Mouse (Mus musculus): ENCODE measurements around the gene Dnm3.

Dnm3 gene

GRCm38 (mm10) chr1:162477246-162478209 is at the start of gene Dnm3:
Gene Dnm3, minus strand, starts transcription at chr1:162478034.
- DNase-seq (ENCODE audit: low spot score in 2 of 2) = peak; percentile 66 to 84

GRCm38 (mm10) chr1:162515116-162515515 is 37.3 kb upstream of the Dnm3 start:
- no peak for DNase-seq (ENCODE audit: low spot score in 2 of 2)

DNA sequence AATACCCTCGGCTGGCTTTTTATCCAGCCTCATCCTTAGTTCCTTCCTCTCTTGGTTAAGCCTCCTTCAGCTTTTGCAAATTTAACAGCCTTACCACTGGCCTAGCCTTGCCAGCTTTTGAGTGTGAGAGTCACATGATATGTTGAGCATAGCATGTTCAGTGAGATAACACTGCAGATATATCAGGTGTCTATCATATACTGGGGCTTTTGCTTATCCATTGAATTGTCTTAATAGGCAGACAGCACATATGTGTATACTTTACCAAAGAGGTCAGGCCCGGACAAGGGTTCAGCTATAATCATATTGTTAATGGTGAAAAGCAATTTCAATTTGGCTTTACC is 32.2 kb upstream of the Dnm3 start:
- DNase-seq (ENCODE audit: low spot score in 2 of 2) = no peak

DNA sequence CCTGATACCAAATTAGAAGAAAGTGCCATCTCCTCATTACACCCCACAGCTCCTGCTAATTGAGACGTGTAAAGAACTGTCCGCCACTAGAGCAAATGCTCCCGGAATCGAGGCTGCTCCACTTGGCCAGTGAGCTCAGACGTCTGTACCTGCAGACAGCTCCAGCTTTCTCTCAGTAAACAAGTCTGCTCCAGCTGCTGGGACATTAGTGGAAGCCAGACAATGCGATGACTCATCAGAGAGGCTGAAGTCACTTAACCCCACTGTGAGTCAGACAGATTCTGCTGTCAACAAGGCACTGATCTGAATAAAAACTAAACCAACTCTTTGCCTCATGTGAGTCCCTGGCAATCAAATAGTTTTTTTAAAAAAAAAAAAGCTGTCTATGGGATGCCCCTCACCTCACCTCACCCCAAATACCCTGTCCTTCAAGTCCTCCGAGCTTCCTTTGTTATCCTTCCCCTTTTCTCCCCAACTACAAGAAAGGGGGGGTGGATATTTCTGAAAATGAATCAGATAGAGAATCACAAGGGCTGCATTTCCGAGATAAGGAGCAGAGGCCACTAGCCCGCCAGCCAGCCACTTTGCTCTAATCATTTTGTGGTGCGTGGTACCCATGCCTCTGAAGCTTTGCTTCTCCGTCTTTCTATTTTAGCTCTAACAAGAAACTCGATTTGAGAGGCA is 31.6 kb upstream of the Dnm3 start:
- DNase-seq (ENCODE audit: low spot score in 2 of 2) = no peak

DNA sequence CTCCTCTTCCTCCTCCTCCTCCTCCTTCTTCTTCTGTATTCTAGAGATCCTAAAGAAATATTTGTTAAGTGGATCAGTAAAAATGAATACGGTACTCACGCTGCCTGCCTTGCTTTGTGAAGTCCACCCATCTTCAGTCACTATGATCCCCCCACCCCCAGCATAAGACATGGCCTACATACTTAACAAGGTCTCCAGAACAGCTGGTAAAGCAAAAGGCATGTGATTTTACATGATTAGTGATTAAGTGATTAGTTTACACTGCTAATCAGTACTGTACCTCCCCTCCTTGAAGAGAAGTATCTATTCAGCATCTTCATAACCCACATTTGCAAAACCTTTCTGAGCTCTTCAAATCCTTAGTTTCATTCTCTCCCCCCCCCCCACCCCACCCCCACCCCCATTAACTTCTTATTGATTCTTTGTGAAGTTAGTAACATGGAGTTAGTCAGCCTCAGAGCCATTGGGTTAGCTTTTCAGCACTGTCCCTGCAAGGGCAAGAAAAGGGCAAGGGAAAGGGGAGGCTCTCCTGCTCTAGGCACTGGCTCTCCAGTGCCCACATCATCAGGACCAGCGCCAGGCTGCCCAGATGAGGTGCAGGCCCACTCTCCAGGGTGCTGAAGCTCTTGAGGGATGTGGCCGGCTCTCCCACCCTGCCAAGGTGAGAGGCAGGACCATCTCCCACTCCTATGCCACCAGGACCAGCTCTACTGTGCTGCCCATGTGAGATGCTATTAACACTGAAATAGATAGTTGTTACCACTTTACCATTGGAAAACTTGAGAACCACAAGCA is 30.6 kb upstream of the Dnm3 start:
- DNase-seq (ENCODE audit: low spot score in 2 of 2) = no peak

- DNase-seq (ENCODE audit: low spot score in 2 of 2) = no peak
Measured at GRCm38 (mm10) chr1:162506516-162506915, 28.7 kb upstream of the Dnm3 start.

DNA sequence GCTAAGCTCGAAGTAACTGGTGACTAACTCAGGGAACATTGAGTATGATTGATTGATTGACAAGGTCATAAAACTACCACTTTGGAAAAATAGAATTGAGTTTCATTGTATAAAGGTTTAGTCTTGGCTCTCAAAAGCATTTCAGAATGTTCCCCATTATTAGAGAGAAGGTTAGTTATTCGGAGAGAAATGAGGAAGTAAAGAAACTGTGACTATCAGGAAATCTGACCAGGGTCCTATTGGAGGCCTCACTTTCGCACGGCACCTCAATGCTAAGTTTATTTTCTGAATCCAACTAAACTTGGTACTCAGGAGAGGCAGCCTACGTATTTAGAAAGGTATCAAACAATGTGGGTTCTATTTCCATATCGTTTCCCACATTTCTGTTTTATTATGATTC is 27.8 kb upstream of the Dnm3 start:
- DNase-seq (ENCODE audit: low spot score in 2 of 2) = no peak

DNA sequence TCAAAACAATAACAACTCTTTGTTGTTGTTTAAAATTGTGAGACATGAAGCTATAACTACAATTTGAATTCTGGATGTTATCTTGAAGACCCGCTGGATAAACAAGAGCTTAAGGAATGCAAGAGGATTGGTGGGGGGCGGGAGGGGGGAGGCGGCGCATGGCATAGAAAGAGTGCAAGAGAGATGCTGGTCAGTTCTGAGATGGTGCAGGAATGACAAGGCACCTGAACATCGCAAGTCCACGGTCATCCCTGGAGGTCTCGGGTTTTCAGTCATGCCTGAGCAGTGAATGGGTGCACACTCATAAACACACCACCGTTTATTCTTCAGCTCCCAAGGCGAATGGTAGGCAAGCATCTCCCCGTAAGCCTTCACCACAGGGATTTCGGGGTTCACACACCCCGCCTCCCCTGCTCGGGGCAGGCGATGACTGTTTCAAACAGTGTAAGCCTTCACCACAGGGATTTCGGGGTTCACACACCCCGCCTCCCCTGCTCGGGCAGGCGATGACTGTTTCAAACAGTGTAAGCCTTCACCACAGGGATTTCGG is 1.2 kb downstream of the Dnm3 start:
- DNase-seq (ENCODE audit: low spot score in 2 of 2) = no peak

DNA sequence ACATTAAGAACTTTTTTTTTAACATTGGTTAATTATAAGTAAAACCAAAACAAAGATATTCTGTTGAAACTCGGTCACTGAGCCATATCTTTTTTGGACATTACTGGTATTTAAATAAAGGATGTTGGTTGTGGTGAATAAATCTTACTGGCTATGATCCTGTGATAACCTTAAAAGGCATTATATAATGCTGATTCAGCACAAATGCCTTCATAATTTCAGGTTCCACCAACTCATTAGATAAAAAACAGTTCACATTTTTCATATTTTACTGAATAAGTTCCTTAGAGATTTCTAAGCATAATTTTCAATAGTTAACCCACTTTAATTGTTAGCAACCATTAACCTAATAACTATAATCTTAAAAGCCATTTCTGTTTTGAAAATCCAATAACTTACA is 4.9 kb downstream of the Dnm3 start:
- DNase-seq (ENCODE audit: low spot score in 2 of 2) = no peak

DNA sequence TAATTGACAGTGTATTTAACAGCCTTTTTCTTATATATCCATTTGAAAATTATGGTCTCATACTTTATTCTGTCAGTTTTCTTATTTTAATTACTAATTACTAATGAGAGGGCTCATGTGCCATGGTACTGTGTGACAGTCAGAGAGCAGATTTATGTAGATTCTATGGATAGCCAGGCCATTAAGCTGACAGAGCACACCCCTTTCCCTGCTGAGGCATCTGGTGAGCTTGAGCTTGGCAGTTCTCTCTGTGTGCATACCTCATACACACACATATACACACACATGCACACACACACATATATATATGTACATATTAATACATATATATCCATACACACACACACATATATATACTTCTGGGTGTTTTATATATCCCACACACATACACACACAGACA is 6.7 kb downstream of the Dnm3 start:
- DNase-seq (ENCODE audit: low spot score in 2 of 2) = no peak

DNA sequence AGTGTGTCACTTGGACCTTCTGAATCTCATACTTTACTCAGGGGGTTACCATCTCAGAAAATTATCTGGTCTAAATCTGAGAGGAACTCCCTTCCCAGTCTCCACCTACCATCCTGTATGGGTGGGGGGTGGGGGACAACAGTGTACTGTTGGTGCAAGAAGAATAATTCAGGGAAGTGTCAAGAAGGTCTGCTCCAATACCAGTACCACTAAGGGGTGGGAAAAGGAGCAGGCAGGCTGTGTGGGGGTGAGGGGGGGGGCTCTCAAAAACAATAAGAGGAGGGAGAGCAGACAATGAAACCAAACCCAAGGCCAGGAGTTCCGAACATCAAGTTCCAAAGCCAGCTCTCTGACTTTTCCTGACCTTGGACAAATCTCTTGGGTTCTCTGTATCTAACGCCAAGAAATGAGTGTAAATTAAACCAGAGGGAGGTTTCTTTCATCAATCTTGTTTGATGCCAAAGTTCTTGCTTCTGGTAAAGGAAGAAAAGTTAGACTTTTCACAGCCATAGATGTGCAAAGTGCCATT is 8.0 kb downstream of the Dnm3 start:
- DNase-seq (ENCODE audit: low spot score in 2 of 2) = no peak

- no peak for DNase-seq (ENCODE audit: low spot score in 2 of 2)
Measured at GRCm38 (mm10) chr1:162463676-162464075, 14.2 kb downstream of the Dnm3 start.

- no peak for DNase-seq (ENCODE audit: low spot score in 2 of 2)
Measured at GRCm38 (mm10) chr1:162458711-162459110, 19.1 kb downstream of the Dnm3 start.

DNA sequence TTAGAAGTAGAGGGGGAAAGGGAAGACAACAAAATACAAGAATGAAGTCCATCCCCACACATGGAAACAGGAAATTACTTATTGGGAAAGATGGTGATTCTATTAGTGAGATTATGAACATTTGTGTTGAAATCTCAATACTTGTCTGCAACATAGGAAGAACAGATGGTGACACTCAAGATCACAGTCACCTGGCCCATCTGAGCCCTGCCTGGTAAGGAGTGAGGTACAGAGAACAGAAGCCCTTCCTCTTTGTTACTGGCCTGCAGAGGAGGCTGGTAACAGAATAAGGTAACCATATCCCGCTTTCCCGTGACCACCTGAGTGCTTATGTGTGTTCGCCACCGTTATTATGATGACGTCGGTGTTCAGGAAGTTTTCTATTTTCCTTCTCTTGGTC is 21.0 kb downstream of the Dnm3 start:
- DNase-seq (ENCODE audit: low spot score in 2 of 2) = no peak

DNA sequence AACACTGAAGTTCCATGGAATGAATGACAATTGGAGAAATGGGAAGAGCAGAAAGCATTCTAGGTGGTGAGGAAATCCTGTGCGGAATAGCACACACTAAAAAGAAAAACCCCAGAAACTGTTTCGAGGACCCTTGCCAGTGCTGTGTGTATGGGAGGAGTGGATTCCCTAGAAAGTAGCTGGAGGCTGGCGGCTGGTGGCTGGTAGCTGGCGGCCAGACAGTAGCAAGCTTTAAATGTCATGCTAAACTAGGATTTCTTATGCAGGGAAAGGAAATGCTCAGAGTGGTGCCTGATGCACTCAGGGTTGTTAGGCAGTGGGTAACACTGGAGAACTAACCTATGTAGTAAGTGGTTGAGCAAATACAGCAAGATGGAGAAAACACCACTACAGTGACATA is 21.4 kb downstream of the Dnm3 start:
- no peak for DNase-seq (ENCODE audit: low spot score in 2 of 2)

GRCm38 (mm10) chr1:162453578-162453977 is 24.3 kb downstream of the Dnm3 start:
- DNase-seq (ENCODE audit: low spot score in 2 of 2) = peak in 1 of 2 experiments; percentile 26

DNA sequence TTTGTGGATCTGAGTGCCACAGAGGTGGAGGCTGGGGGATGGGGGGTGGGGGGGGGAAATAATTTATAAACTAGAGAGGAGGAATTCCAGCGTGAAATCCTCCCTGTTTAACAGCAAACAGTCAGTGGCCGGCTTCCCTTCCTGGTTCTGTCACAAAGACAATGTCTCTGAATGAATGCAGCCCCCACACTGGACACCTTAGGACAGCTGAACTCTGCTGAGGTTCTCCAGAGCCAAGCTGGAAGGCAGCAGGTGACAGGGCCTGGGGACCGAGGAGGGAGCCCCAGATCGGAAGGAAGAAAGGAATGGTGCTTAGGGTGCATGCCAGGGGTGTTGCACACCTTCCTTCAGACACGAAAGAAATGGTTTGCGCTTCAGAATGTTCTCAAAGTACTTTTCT is 24.8 kb downstream of the Dnm3 start:
- DNase-seq (ENCODE audit: low spot score in 2 of 2) = no peak

DNA sequence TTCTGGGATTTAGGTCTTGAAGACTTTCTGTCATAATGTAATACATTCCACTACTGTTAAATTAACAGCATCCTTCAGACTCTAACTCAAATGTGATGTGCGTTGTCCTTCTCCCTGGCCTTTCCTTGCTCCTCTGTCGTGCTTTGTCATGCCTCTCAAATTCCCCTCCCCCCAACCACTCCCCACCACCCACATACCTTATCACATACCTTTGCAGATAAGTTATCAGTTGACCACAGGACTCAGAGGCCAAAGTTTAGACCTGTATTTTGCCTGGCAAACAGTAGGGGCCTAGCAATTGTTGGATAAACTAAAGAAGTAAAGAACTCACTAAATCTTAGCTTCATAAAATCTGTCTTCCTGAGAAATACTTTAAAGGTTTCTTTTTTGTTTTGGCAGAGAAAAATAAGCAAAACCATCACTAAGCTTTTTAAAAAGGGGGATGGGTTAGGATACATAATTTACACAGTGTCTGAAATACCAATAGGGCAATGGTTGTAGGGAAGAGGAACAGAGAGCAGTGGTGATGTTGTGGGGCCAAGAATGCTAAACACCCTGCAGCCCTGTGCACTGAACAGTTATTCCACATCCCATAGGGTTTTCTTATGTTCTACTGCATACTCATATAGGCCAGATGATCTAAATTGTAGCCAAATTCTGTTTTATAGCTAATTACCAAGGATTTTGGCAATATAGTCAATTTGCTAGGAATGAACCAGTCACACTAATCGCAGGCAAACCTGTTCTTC is 28.5 kb downstream of the Dnm3 start:
- DNase-seq (ENCODE audit: low spot score in 2 of 2) = no peak

DNA sequence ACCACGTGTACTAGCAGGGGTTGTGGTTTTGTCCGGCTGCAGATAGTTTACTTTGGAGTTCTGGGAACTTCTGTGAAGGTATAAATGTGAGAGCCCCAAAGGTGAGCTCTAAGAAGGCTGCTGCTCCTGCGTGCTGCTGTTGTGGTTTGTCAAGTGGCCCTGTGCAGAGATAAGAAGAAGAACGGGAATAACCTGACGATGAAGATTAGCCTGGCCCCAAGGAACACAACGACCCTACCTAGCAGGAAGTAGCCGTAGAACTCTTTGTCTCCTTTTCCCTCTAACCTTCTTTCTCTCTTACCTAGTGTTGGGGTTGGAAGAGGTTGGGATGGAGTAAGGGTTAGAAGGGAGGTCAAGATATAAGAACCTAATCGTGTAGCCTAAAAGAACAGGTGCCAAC is 33.0 kb downstream of the Dnm3 start:
- no peak for DNase-seq (ENCODE audit: low spot score in 2 of 2)

- no peak for DNase-seq (ENCODE audit: low spot score in 2 of 2)
Measured at GRCm38 (mm10) chr1:162439576-162439975, 38.3 kb downstream of the Dnm3 start.

- DNase-seq (ENCODE audit: low spot score in 2 of 2) = peak in 1 of 2 experiments; percentile 10
Measured at GRCm38 (mm10) chr1:162436672-162437071, 41.2 kb downstream of the Dnm3 start.
